Mouse (Mus musculus): ENCODE results near the gene Gm37240.

Gene Gm37240

GRCm38 (mm10) chr3:84653557-84654245 lies 1233.6 kb downstream of the Gm37240 start:
- CTCF ChIA-PET = interaction anchor here (0.6 to 0.7 kb wide), 2 partner anchors 14 to 969 kb away, joined by 9 to 13 read pairs; no protein-coding TSS in a partner anchor

- CTCF ChIA-PET = interaction anchor here (0.6 kb wide), 1 partner anchor 968 kb away, joined by 13 read pairs; no protein-coding TSS in a partner anchor
These were observed 1234.4 kb downstream of the Gm37240 start for GRCm38 (mm10) chr3:84652643-84653556.

- CTCF ChIA-PET = no interaction called here
These were observed 1237.6 kb downstream of the Gm37240 start for GRCm38 (mm10) chr3:84649578-84650327.

- CTCF ChIA-PET = interaction anchor here (0.8 kb wide), 1 partner anchor 203 kb away, joined by 19 read pairs; no protein-coding TSS in a partner anchor
These were observed 1239.2 kb downstream of the Gm37240 start for GRCm38 (mm10) chr3:84648069-84648468.

- CTCF ChIA-PET = no interaction called here
These were observed 1239.7 kb downstream of the Gm37240 start for GRCm38 (mm10) chr3:84647616-84648015.

GRCm38 (mm10) chr3:84646331-84646845 lies 1240.9 kb downstream of the Gm37240 start:
- CTCF ChIA-PET = no interaction called here

GRCm38 (mm10) chr3:84646007-84646290 lies 1241.4 kb downstream of the Gm37240 start:
- CTCF ChIA-PET = no interaction called here

- CTCF ChIA-PET = interaction anchor here (0.6 kb wide), 1 partner anchor 30 kb away, joined by 3 read pairs; no protein-coding TSS in a partner anchor
These were observed 1241.9 kb downstream of the Gm37240 start for GRCm38 (mm10) chr3:84645156-84646006.

- CTCF ChIA-PET = no interaction called here
These were observed 1244.4 kb downstream of the Gm37240 start for GRCm38 (mm10) chr3:84642942-84643341.

- CTCF ChIA-PET = interaction anchor here (0.6 kb wide), 1 partner anchor 75 kb away, joined by 3 read pairs; no protein-coding TSS in a partner anchor
These were observed 1245.9 kb downstream of the Gm37240 start for GRCm38 (mm10) chr3:84641391-84641790.

- CTCF ChIA-PET = interaction anchor here (0.5 to 0.6 kb wide), 2 partner anchors 13 to 173 kb away, joined by 5 to 9 read pairs; no protein-coding TSS in a partner anchor
These were observed 1246.8 kb downstream of the Gm37240 start for GRCm38 (mm10) chr3:84640536-84640935.

- CTCF ChIA-PET = interaction anchor here (0.5 to 0.6 kb wide), 2 partner anchors 14 to 174 kb away, joined by 5 to 9 read pairs; no protein-coding TSS in a partner anchor
These were observed 1247.4 kb downstream of the Gm37240 start for GRCm38 (mm10) chr3:84639767-84640500.

GRCm38 (mm10) chr3:84638858-84639257 lies 1248.5 kb downstream of the Gm37240 start:
- CTCF ChIA-PET = interaction anchor here (0.5 kb wide), 1 partner anchor 36 kb away, joined by 3 read pairs; no protein-coding TSS in a partner anchor

- CTCF ChIA-PET = no interaction called here
These were observed 1249.3 kb downstream of the Gm37240 start for GRCm38 (mm10) chr3:84637890-84638578.

- CTCF ChIA-PET = no interaction called here
These were observed 1250.2 kb downstream of the Gm37240 start for GRCm38 (mm10) chr3:84637095-84637494.

GRCm38 (mm10) chr3:84631586-84631985 lies 1255.7 kb downstream of the Gm37240 start:
- CTCF ChIA-PET = interaction anchor here (0.6 kb wide), 1 partner anchor 769 kb away, joined by 3 read pairs; no protein-coding TSS in a partner anchor

GRCm38 (mm10) chr3:84622026-84622425 lies 1265.3 kb downstream of the Gm37240 start:
- CTCF ChIA-PET = no interaction called here

- CTCF ChIA-PET = no interaction called here
These were observed 1267.6 kb downstream of the Gm37240 start for GRCm38 (mm10) chr3:84619725-84620124.

GRCm38 (mm10) chr3:84619056-84619455 lies 1268.3 kb downstream of the Gm37240 start:
- CTCF ChIA-PET = no interaction called here
